Mouse (Mus musculus) small intestine, adult 2 months (tissue): ENCODE measurements around the gene Fuca1.

Source experiments
- CTCF ChIP-seq: fragments of 200-500 bp; IDR thresholded peaks from 2 replicates; pipeline ENCODE4 v1.5.1; 2012; ENCODE audit warnings: low read depth, mild to moderate bottlenecking, control low read depth, inconsistent platforms, low read length, moderate library complexity, mixed read lengths; ENCODE audit not compliant: insufficient replicate concordance, insufficient read length; ENCODE audit errors: extremely low read depth
- POLR2A ChIP-seq: fragments of 200-500 bp; IDR thresholded peaks from 2 replicates; pipeline ENCODE4 v1.6.1; 2012; ENCODE audit warnings: low read depth, mild to moderate bottlenecking, control low read depth, inconsistent platforms, low read length, moderate library complexity

DNA sequence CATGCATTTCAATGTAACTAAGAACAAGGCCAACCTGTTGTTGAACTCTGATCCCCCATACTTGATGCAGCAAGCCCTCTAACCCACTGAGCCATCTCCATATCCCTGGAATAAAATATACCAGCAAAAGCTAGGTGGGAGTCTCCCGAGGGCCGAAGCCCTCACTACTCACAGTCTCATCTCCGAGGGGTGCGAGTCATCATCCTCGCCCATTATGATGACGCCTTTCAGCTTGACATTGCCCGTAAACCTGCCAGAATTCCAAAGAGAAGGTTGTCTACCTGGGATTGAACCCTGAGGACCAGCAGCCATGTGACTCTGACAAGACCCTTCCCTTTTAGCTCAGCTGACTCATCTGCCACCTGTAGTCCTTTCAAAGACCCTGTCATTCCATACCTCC is 65.2 kb downstream of the Fuca1 start:
- no peak for TF ChIP-seq CTCF
- no peak for TF ChIP-seq POLR2A
